Mouse (Mus musculus) cortical plate, adult 2 months (tissue): Measurements from ENCODE around the gene Ntn4.

Experiments
- CTCF ChIP-seq: fragments of 200-500 bp; IDR thresholded peaks from 2 replicates; pipeline ENCODE4 v1.5.1; 2011; ENCODE audit warnings: mild to moderate bottlenecking, control low read depth, low read length; ENCODE audit not compliant: insufficient read depth; ENCODE audit errors: extremely low read depth
- POLR2A ChIP-seq: fragments of 200-500 bp; IDR thresholded peaks from 2 replicates; pipeline ENCODE4 v1.6.1; 2011; ENCODE audit warnings: mild to moderate bottlenecking, low read length, control low read depth; ENCODE audit not compliant: insufficient read depth; ENCODE audit errors: extremely low read depth

DNA sequence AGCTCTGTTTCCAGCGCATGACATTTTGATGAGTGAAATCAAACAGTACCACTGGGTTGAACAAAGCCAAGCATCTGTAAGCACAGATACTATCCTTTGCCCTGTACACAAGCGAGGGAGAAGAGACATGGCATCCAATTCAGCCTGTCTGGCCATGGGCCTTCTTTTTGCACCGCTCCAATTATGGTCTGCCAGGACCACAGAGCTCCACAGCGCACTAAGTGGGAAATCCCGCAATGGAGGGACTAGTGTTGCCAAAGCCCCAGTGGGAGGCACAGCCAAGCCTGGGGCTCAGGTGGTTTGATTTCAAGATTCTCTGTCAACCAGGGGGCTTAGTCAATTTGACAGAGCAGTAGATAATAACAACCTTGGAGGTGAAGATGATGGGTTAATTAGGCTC lies 9.1 kb downstream of the Ntn4 start:
- TF ChIP-seq POLR2A: no peak
- no peak for TF ChIP-seq CTCF
